Mouse (Mus musculus) ovary, postnatal 14 days (tissue): ENCODE data around the gene Mdp1.

ENCODE experiments used
- DNase-seq: peaks from one replicate; pipeline ENCODE4 v3.0.0; 2022; ENCODE audit warnings: low spot score

Gene Mdp1

DNA sequence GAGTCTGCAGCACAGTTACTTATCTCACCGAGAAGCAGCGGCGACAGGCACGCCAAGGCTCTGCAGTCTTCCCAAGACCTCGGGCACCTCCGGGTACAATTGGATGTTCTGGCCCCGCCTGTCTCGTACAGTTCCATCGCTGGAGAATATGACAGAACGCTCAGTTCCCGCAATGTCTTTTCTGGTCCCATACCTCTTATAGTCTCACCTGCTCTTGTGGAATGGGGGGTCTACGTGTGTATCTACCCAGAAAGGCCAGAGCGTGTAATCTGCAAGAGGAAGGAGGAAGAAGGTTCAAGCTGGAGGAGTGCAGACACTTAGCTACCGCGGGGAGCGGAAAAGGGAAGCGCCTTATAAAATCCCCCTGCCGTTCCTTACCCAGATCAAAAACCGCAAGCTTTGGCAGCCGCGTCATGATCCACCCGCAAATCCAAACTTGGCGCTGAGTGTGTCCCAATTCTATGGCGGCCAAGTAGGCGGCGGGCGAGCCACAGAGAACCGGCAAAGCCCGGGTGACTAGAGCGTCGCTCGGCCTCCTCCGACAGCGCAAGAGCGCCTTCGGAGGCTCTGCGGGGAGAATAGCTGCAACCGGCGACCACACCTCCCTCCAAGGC lies at the start of gene Mdp1:
Gene Mdp1 (minus strand): TSS at position 549 of the 614 bp plus-strand sequence.
- DNase-seq: peak; percentile 57

GRCm38 (mm10) chr14:55709509-55709908 lies 49.2 kb upstream of the Mdp1 start:
- no peak for DNase-seq

DNA sequence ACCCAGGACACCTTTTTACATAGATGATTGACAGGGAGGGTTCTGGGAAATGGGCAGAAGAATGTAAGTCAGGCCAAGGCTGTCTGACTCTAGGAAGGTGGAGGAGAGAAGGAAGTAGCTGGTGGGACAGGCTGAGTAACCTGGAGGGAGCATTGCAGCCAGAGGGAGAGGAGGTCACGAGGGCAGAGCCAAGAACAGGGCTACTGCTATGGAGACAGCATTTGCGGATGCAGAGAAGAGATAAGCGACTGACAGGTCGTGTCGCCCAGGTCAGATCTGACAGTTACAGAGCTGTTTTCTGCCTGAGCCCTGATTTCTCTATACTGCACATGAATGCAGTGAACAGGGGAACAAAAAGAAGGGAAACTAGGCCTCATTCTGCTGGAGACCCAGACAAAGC lies 47.1 kb upstream of the Mdp1 start:
- DNase-seq: no peak

DNA sequence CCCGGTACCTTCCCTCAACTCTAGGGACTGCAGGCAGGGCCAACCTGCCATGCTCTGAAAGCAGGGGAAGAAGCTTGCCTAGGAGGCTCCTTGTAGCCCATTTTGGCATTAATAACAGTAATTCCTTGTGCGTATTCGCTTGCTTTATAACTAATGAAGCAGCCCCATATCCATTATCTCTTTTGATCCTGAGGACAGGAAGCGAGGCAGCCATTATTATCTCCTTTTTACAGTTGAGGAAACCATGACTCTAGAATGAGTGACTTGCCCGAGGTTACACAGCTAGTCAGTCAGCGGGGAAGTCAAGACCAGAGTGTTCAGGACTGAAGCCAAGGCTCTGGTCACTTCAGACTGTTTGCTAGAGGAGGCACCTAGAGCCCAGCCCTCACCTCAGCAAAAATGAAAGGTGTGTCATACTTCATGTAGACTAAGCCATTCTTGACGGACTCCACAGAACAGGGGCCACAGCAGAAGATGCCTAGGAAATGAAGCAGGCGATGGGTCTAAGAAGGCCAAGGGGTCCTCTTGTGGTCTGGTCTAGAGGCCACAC lies 45.8 kb upstream of the Mdp1 start:
- no peak for DNase-seq

DNA sequence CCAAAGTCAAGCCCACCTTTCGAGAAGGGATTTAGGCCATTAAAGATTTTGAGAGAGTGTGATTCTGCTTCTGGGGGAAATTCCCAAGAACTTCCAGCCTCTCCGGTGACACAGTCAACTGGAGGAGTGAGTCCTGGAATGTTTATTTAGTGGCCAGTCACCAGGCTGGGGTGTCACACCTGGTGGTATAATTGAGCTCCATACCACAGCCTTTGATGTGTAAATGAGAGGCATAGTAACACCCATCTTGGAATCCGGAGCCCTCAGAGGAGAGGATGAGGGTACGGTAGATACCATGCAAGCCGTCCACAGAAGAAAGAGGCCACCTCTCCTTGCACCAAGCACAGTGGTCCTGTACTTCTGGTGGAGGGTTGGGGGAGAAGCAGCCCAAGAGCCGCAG lies 42.5 kb upstream of the Mdp1 start:
- DNase-seq: no peak

GRCm38 (mm10) chr14:55701131-55701530 lies 40.8 kb upstream of the Mdp1 start:
- no peak for DNase-seq

DNA sequence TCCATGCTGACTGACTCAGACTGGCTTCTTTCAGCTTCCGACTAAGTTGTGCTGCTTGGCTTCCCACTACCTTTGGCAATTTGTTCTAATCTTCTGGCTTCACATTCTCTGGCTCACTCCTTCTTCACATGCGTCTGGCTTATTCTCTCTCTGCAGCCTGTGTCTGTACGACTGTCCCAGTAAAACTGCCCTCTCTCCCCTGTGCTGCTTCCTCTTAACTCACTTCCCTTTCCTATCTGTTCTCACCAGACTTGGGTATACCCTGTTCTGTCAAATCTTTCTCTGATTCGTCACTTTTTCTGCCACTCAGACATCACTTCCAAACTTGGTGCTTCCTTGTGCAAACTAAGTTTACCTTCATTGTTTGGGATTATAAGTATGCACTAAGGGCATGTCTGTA lies 36.9 kb upstream of the Mdp1 start:
- DNase-seq: no peak

DNA sequence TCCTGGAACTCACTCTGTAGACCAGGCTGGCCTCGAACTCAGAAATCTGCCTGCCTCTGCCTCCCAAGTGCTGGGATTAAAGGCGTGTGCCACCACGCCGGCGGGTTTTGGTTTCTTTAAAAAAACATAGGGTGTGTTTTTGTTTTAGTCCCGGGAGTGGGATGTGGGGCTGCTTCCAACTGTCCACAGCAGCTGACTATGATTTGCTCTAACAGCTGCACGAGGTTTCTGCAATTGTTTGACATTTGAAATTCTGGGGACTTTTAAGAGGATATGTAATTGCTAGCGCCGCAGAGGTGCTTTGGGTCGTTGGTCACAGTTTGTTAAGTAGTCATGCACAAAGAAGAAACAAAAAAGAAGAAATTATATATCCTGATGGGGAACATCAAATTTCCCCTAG lies 29.1 kb upstream of the Mdp1 start:
- no peak for DNase-seq

DNA sequence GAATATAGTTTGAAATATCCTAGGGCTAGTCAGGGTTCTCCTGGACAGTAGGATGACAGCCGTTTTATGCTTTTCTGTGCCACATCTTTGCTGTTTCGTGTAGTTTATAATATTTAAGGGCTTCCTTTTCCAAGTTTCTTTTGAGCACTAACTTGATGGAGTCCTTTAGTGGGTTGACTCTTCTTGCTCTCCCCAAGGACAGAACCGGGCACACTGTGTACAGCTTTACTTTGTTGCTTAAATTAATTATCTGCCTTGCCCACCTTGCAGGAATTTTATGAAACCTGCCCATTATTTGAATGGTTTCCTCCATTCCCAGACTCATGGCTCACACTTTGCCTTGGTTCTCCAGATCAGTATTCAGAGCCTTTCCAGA lies 21.8 kb upstream of the Mdp1 start:
- DNase-seq: no peak

- peak; percentile 89 for DNase-seq
These were observed 21.1 kb upstream of the Mdp1 start, which contains the start of gene Tinf2 for GRCm38 (mm10) chr14:55681160-55682117. Gene Tinf2 (minus strand): TSS chr14:55681820.

DNA sequence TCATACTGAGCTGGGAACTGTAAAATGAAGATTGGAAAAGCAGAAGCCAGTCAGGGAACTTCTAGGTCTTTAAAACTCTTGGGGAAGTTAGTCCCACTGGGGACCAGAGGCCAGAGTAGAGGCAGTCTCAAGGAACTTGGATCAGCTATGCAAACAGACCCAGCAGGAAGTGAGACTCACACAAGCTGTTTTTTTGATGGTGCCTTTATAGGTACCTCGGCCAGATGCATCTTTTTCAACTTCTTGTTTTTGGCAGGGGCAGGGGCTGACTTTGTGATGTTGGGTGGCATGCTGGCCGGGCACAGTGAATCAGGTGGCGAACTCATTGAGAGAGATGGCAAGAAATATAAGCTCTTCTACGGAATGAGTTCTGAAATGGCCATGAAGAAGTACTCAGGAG lies 17.3 kb upstream of the Mdp1 start:
- DNase-seq: no peak

DNA sequence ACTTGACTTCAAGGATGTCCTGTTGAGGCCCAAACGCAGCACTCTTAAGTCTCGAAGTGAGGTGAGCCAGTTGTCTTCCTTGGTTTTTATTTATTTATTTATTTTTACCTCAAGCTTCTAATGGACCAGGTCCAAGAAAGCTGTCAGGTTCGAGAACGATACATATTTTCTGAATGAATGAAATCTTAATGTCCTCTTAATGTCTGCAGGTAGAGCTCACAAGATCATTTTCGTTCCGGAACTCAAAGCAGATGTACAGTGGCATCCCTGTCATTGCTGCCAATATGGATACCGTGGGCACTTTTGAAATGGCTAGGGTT lies 12.4 kb upstream of the Mdp1 start:
- DNase-seq: no peak

DNA sequence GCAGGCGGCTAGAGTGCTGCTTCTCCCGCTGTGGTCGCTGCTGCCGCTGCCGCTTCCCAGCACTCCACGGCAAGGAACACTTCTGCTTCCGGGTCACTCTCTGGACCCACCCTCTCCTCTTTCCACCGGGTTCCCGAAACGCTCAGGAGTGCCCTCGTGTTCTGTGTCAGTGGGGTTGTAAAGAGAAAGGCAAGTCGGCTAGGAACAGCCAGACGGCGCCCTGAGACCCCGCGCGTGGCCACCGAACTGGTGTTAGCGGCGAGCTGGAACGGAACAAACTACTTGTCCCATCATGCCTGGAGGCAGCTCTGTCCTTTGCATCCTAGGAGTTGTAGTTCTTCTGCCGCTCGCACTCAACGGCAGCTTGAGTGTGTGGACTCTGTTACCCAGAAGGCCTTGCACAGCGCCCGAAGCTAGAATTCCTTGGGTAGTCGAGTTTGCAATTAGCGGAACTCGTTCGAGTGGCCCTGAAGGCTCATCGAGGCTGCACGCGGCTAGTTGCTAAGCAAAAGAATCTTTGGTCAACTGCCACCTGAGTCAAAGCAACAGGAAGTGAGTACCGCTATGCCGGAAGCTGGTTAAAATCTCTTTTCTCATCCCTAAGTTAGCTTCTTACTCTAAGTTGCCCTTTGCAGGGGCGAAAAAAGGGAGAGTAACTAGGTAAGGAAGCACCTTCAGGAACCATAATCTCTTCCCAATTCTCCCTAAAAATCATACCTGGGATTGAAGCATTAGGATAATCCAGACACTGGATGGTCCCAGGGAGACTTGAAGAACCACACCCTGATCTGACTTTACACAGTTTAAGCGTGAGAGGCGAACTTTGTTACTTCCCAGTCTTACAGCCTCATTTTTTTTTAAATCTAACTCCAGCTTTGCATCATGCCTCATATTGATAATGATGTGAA lies 11.8 kb upstream of the Mdp1 start, which contains the start of the genes Gmpr2 and Nedd8:
Gene Gmpr2 (plus strand): TSS at position 109 of the 908 bp plus-strand sequence.
Gene Nedd8 (minus strand): TSS at position 292 of the 908 bp plus-strand sequence.
- peak; percentile 71 for DNase-seq

DNA sequence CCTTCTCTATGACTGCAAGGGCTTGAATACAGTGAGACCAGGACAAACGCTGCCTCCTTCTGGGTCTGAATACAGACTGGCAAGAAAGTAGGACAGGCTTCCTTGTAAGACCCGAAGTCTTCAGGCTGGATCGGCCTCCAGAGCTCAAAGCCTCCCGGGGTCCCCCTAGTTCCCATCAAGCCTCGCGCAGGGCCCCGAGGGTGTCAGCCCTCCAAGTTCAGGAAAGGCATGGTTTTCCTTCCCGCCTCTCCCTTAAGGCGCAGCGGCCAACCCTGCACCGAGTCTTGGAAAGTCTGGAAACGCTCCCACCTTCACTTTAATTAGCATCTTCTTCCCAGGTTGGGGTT lies 11.2 kb upstream of the Mdp1 start:
- no peak for DNase-seq

- DNase-seq: no peak
These were observed 328 bp upstream of the Mdp1 start for GRCm38 (mm10) chr14:55660636-55661035.

DNA sequence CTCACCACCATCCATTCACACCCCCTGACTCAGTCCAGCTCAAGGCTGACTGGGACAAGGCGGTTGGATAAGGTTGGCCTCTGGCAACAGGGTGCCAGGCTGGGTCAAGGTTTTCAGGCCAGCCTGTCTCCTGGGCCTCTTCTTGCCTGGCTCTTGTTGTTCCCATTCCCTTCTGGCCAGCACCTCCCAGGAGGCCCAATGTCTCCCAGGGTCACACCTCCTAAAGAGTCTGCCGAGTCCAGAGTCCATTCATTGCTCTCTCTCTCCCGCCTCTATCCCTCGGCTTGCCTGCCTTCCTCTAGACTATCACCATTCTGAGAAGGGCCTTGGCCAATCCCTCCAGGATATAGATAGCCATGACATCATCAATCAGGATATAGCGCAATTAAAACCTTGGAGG lies 2.3 kb downstream of the Mdp1 start:
- no peak for DNase-seq

DNA sequence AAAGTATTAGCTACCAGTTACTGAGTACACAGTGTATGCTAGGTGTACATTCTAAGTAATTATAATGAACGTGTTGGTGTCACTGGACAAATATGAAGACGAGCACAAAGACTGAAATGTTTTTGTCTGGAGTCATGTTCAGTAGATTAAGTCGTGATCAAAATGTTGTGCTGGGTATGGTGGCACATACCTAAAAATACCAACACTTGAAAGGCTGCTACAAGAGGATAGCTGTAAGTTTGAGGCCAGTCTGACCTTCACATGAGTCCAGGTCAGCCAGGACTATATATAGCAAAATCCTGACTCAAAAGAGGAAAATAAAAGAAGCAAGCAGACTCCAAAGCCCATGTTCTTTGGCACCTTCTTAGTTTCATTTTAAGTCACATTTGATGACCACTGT lies 3.4 kb downstream of the Mdp1 start:
- DNase-seq: no peak

DNA sequence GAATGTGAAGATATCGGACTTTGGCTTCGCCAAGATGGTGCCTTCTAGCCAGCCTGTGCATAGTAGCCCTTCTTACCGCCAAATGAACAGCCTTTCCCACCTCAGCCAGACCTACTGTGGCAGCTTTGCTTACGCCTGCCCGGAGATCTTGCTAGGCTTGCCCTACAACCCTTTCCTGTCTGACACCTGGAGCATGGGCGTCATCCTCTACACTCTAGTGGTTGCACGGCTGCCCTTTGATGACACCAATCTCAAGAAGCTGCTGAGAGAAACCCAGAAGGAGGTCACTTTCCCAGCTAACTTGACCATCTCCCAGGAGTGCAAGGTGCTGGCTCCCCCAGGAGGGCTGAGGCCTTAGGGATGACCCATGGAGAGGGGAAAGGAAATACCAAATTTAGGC lies 8.8 kb downstream of the Mdp1 start:
- DNase-seq: no peak

DNA sequence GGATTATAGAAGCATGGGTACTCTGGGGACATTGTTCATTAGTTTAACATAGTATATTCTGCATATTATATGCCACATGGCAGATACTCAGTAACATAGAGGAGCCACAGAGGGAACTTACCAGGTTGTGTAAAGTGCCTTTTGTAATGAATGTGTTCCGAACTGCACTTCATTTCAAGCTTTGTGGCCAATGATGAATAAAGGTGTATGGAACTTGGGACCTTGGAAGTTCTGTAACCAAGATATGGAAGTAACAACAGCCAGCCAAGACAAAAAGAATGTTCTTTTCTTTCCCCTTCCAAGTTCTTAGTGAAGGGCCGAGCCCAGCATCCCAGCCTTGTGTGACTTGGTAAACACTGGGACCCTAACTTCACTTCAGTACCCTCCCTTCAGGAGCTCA lies 10.4 kb downstream of the Mdp1 start, which contains the start of gene Tssk4:
Gene Tssk4 (plus strand): TSS at position 301 of the 400 bp plus-strand sequence.
- DNase-seq: no peak

GRCm38 (mm10) chr14:55644261-55644888 lies 15.9 kb downstream of the Mdp1 start:
- no peak for DNase-seq

- peak; percentile 79 for DNase-seq
These were observed 17.0 kb downstream of the Mdp1 start, which contains the start of gene Tm9sf1 for GRCm38 (mm10) chr14:55643060-55643907. Gene Tm9sf1 (minus strand): TSS chr14:55643806.
